Mouse (Mus musculus): Measurements from ENCODE around the gene Rap2b. TPM values are rescaled to one million over a fixed set of nuclear protein-coding genes. Genes with fewer than 3 reads are reported as not detected.
A peak's percentile ranks its signal among the peaks of the same experiment; 100 is the strongest.

The Rap2b gene
- 10 to 100 TPM; 28.8 to 29.4 TPM for total RNA-seq (2021)

DNA sequence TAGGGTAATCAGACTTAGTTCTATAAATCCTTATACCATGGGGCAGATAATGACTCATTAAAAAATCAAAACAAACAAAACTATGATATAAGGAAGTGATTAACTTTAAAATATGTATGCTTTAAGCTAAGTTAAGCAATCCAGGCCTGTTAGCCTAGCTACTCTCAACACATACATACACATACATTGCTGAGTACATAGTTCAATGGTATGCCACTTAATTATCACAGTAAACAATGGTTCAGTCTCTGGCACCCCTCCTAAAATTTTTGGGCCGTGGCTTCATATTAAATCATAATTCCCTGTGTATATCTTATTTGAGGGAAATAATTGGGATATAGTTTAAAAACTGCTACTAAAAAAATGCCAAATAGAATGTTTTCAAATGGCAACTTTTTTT, at the start of gene Rap2b:
Rap2b (plus strand) TSS at position 301 of the 400 bp plus-strand sequence.
- intact Hi-C loops (cut with DNase I) = loop anchor here (10.0 kb wide), 1 partner anchor 813 kb away; no protein-coding TSS in a partner anchor
- no peak for DNase-seq

- intact Hi-C loops (cut with DNase I) = no loop called here
- DNase-seq = no peak
These were observed 46.4 kb upstream of the Rap2b start for GRCm38 (mm10) chr3:61315002-61315401.

DNA sequence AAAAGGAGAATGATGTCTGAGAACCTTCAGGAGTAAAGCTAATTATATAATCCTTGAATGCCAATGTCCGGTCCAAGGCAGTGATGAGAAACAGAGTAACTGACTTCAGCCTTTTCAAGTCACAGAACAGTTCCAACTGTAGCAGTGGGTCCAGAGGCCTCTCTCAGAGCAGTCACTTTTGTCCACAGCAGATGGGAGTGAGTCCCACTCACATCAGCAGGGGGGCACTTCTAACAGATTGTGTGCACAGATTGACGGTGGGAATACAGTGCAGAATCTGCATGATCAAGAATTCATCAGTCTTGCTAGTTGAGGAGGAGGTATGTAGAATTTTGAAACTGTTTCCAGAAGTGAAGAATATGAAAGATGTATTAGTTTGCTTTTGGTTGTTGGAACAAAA, 41.4 kb upstream of the Rap2b start:
- DNase-seq = peak; percentile 6
- intact Hi-C loops (cut with DNase I) = no loop called here

DNA sequence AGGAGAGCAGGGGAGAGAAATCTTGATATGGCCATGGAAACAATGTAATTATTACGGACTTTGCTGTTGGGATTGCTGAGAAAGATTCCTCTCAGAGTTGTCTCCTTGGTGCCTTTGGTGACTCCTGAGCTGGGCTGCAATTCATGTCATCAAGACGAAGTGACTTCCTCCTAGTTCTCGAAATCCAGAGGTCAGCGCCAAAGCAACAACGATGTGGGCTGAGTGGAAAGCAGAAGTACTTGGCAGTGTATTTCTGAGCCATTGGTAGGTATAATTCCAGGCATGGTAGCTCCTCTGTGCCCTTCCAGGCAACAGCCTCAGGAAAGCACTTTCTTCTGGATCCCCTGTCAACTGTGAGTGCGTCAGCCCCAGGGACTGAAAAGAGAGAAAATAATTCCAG, 39.8 kb upstream of the Rap2b start:
- DNase-seq = no peak
- intact Hi-C loops (cut with DNase I) = no loop called here

DNA sequence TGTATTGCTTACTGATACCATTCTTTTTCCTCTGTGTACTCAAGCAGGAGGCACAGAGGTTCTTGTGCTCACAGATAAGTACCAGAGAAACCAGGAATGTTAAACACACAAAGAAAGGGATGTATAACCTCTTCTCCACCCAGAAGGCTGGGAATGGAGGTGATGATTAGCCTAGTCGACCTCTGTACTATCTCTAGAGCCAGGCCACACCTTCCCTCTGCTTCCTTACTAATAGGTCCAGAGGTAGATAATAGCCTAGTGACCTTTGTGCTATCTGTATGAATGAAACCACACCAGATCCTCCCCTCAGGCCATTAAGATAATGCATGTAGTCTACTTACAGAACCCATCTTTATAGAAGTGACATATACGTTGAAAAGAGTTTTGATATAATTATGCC, 25.2 kb upstream of the Rap2b start:
- DNase-seq = no peak
- intact Hi-C loops (cut with DNase I) = no loop called here

GRCm38 (mm10) chr3:61337230-61337629, 24.2 kb upstream of the Rap2b start:
- no peak for DNase-seq
- intact Hi-C loops (cut with DNase I) = no loop called here

DNA sequence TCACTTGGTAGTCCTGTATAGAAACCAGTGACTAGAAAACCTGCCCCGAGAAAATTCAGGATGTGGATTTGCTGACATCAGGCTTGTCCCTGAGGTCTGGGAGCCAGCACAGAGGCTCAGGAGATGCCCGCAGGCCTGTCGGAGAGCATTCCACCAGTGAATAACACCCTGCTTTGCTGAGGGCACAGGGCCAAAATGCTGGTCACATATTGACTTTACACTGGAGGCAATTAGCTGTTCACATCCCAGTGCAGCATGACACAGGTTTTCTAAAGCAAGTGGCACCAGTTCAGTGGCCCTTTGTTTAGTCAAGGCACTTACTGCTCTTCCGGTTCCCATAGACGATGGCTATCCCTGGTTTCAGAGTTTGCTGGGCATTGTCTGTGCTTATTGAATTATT, 21.1 kb upstream of the Rap2b start:
- peak; percentile 24 for DNase-seq
- intact Hi-C loops (cut with DNase I) = no loop called here

GRCm38 (mm10) chr3:61344031-61344430, 17.4 kb upstream of the Rap2b start:
- intact Hi-C loops (cut with DNase I) = no loop called here
- DNase-seq = no peak

- intact Hi-C loops (cut with DNase I) = no loop called here
- DNase-seq = no peak
These were observed 15.8 kb upstream of the Rap2b start for GRCm38 (mm10) chr3:61345636-61346035.

GRCm38 (mm10) chr3:61348036-61348614, 13.3 kb upstream of the Rap2b start:
- DNase-seq = no peak
- intact Hi-C loops (cut with DNase I) = no loop called here

DNA sequence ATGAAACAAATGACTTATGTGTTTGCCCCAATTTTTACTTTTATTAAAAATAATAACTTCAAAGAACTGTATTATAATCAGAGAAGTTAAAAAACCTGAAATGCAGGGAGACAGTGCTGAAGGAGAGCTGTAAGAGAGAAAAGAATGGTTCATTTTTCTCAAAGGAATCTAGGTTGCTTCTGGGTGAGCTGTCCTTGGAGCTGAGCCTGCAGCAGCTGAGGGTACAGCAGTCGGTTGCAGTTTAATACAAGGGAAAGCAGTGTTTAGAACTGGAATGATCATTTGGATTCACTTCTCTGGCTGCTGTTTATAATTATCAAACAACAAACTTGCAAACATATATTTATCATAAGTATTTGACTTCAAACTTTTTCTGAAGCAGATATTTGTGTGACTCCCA, 12.0 kb upstream of the Rap2b start:
- intact Hi-C loops (cut with DNase I) = no loop called here
- DNase-seq = no peak

DNA sequence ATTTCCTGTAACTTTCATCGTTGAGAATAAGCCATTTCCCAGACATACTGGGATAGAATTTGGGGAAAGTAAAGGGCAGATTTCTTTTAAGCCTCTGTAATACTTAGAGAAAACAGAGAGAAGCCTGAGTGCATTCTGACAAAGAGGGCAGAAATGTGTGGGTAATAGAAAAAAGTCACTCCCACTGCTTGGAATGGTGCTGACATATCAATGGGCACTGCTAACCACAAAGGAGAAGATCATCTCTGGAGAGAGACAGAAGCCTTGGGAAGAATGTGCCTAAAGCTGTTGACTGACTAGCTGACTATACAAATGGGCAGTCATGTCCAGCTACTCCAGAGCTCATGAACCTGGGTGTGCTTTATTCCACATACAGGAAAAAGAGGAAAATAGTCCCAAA, 6.0 kb upstream of the Rap2b start:
- intact Hi-C loops (cut with DNase I) = no loop called here
- no peak for DNase-seq

DNA sequence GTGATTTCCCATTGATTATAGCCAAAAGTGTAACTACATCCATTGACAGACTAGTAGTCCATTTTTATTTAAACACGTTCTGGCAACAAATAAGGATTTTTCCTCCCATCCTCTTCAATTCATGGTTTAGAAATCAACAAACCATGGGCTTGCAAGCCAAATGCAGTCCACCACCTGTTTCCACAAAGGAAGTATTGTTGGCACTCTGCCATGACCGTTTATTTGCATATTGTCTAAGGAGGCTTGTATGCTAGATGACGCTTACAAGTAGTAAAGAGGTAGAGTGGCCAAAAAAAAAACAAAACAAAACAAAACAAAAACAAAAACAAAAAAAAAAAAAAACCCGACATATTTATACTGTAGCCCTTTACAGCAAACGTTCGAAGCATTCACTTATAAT, 3.3 kb upstream of the Rap2b start:
- DNase-seq = peak; percentile 26
- intact Hi-C loops (cut with DNase I) = no loop called here

DNA sequence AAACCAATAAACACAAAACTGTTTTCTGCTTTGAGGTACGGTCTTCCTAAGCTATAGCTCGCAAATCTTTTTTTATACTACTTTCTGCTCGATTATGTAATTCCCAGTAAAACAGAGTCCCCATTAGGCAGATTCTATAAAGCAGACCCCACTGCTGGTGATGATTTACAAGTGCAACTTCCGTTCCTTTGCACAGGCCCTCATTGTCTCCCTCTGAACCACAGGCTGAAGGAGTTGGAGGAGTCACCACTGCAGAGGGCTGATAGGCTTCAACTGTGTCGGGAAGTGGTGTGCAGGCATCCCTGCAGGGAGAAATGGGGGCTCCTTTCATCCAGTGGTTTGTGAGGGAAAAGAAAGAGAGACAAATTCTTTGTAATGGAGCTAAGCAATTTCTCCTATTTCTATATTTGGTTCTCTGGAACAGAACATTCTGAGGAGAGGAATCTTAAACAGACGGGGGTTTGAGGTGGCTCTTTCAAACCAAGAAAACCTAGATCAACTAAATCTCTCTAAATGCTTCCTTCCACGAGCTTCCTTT, 2.6 kb upstream of the Rap2b start:
- intact Hi-C loops (cut with DNase I) = no loop called here
- DNase-seq = no peak

DNA sequence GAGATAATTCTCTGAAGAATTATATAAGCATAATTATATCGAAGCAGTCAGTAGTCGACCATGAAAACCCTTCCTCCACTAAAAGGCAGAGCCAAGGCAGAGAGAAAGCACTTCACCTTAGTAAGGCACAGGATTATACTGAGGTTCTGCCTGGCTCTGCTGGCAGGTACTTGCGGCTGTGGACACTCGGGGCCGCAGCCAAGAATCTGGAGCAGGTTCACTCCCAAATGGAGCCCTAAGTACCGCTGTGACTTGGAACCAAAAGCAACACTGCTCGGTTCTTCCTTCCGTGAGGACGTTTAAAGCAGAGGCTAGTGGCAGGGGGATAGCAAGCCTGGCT, 1.4 kb downstream of the Rap2b start:
- DNase-seq = no peak
- intact Hi-C loops (cut with DNase I) = loop anchor here (10.0 kb wide), 1 partner anchor 812 kb away; no protein-coding TSS in a partner anchor

GRCm38 (mm10) chr3:61363161-61363988, 1.9 kb downstream of the Rap2b start:
- intact Hi-C loops (cut with DNase I) = loop anchor here (10.0 kb wide), 1 partner anchor 811 kb away; no protein-coding TSS in a partner anchor
- peak; percentile 94 for DNase-seq

GRCm38 (mm10) chr3:61363989-61364660, 2.7 kb downstream of the Rap2b start:
- DNase-seq = peak; percentile 98
- intact Hi-C loops (cut with DNase I) = loop anchor here (10.0 kb wide), 1 partner anchor 811 kb away; no protein-coding TSS in a partner anchor

DNA sequence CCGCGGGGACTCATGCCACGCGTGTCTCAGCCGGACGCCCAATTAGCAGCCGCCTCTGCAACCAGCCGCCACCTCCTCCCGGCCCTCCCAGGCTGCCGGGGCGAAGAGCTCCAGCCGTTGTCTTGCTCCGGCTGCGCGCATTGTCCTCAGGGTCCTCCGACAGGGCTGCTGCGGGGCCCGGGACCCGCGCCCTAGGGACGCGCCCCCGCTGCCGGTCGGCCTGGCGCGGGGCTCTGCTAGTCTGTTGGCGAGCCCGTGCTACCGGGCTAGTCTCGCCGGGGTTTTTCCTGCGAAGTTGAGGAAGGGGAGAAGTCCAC, 3.2 kb downstream of the Rap2b start:
- intact Hi-C loops (cut with DNase I) = loop anchor here (10.0 kb wide), 1 partner anchor 810 kb away; no protein-coding TSS in a partner anchor

DNA sequence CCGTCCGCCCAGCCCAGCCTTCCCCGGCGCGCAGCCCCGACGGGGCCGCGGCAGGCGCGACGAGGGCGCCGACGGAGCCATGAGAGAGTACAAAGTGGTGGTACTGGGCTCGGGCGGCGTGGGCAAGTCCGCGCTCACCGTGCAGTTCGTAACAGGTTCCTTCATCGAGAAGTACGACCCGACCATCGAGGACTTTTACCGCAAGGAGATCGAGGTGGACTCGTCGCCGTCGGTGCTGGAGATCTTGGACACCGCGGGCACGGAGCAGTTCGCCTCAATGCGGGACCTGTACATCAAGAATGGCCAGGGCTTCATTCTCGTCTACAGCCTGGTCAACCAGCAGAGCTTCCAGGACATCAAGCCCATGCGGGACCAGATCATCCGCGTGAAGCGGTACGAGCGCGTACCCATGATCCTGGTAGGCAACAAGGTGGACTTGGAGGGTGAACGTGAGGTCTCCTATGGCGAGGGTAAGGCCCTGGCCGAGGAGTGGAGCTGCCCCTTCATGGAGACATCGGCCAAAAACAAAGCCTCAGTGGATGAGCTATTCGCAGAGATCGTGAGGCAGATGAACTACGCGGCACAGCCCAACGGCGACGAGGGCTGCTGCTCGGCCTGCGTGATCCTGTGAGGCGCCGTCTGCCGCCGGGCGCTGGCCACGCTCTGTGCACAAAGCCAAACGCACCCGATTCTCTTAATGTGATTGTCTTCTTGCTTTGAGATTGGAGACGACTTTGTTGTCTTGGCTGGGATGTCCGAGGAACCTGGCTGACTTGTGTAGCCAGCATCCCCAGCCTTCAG, 3.7 kb downstream of the Rap2b start:
- intact Hi-C loops (cut with DNase I) = loop anchor here (5.0 to 10.0 kb wide), 2 partner anchors 108 to 810 kb away; no protein-coding TSS in a partner anchor
- DNase-seq = peak; percentile 41

More for the DNA sequence above, 3.2 kb downstream of the Rap2b start:
- no peak for DNase-seq

DNA sequence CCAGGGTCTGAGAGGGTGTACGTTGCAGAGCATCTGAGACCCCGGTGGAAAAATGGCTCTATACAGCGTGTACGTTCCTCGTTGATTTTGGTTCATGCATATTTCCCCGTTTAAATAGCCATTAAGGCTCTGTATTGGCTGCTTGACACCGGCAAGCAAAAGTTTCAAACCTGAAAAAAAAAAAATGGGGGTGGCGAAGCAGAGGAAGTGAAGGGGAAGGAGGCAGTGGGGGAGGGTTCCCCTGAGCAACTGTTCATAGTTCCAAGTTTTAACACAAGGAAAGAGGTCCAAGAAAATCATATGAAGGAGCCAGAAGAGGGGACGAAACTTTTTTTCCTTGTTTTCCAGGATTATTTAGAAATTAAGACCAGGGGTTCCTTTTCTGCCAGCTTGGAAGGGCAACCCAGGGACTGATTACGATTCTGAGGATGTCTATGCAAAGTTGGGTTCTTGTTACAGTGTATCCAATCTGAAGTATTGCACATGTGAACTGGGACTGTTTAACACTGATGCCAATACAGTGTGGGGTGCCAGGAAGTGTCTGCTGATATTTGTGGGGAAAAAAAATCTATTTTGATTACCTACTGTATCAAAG, 4.4 kb downstream of the Rap2b start, which contains the start of gene B430305J03Rik:
B430305J03Rik (minus strand) TSS at position 173 of the 595 bp plus-strand sequence.
- DNase-seq = peak; percentile 5
- intact Hi-C loops (cut with DNase I) = loop anchor here (5.0 to 10.0 kb wide), 2 partner anchors 109 to 809 kb away; no protein-coding TSS in a partner anchor
